Mouse (Mus musculus) cerebellum, adult 8-10 months (tissue): ENCODE results near the gene Luzp1.
A peak's percentile ranks its signal among the peaks of the same experiment; 100 is the strongest.

Experiments
- DNase-seq: peaks from one replicate; pipeline ENCODE4 v3.0.0; 2022

Luzp1 gene

GRCm38 (mm10) chr4:136462839-136463178 lies 6.8 kb upstream of the Luzp1 start:
- peak; percentile 43 for DNase-seq

- no peak for DNase-seq
Measured at GRCm38 (mm10) chr4:136463436-136463835, 6.1 kb upstream of the Luzp1 start.

GRCm38 (mm10) chr4:136466226-136466625 lies 3.3 kb upstream of the Luzp1 start:
- peak; percentile 79 for DNase-seq

- peak; percentile 59 for DNase-seq
Measured at GRCm38 (mm10) chr4:136468553-136469327, 821 bp upstream of the Luzp1 start.

GRCm38 (mm10) chr4:136469941-136470346 lies 383 bp downstream of the Luzp1 start:
- no peak for DNase-seq

GRCm38 (mm10) chr4:136470347-136471071 lies 948 bp downstream of the Luzp1 start:
- peak; percentile 60 for DNase-seq

- DNase-seq = no peak
Measured at GRCm38 (mm10) chr4:136476692-136477091, 7.1 kb downstream of the Luzp1 start.

GRCm38 (mm10) chr4:136486549-136486948 lies 17.0 kb downstream of the Luzp1 start:
- DNase-seq = no peak

GRCm38 (mm10) chr4:136495993-136496392 lies 26.4 kb downstream of the Luzp1 start:
- DNase-seq = no peak

- DNase-seq = no peak
Measured at GRCm38 (mm10) chr4:136505426-136506215, 36.1 kb downstream of the Luzp1 start.

- no peak for DNase-seq
Measured at GRCm38 (mm10) chr4:136509857-136510256, 40.3 kb downstream of the Luzp1 start.

- DNase-seq = no peak
Measured at GRCm38 (mm10) chr4:136511708-136512107, 42.1 kb downstream of the Luzp1 start.

- no peak for DNase-seq
Measured at GRCm38 (mm10) chr4:136512905-136513304, 43.3 kb downstream of the Luzp1 start.

- DNase-seq = no peak
Measured at GRCm38 (mm10) chr4:136518141-136518540, 48.6 kb downstream of the Luzp1 start.

- no peak for DNase-seq
Measured at GRCm38 (mm10) chr4:136518576-136518975, 49.0 kb downstream of the Luzp1 start.

GRCm38 (mm10) chr4:136519866-136520265 lies 50.3 kb downstream of the Luzp1 start:
- no peak for DNase-seq

- no peak for DNase-seq
Measured at GRCm38 (mm10) chr4:136521898-136522297, 52.3 kb downstream of the Luzp1 start.

- no peak for DNase-seq
Measured at GRCm38 (mm10) chr4:136524309-136524708, 54.7 kb downstream of the Luzp1 start.

- peak; percentile 66 for DNase-seq
Measured at GRCm38 (mm10) chr4:136526412-136526811, 56.9 kb downstream of the Luzp1 start.

- no peak for DNase-seq
Measured at GRCm38 (mm10) chr4:136545151-136545550, 75.6 kb downstream of the Luzp1 start.

GRCm38 (mm10) chr4:136546279-136547045 lies 76.9 kb downstream of the Luzp1 start:
- DNase-seq = no peak

GRCm38 (mm10) chr4:136547721-136548120 lies 78.2 kb downstream of the Luzp1 start:
- DNase-seq = no peak

- DNase-seq = peak; percentile 41
Measured at GRCm38 (mm10) chr4:136548381-136548801, 78.8 kb downstream of the Luzp1 start.
